Mouse (Mus musculus) kidney, embryonic 15.5 days (tissue): ENCODE measurements at regions not wholly inside any gene's neighbourhood (a gene's known extent, or its start where the extent isn't known, plus 50 kb on each side); places are given as distances from the start of the nearest gene placed in this dataset.
A peak's percentile ranks its signal among the peaks of the same experiment; 100 is the strongest.

ENCODE experiments used
- ATAC-seq: fragments of 200-750 bp; cut with Nextera tagmentation; replicated peaks from 2 replicates; pipeline ENCODE4 v1.8.0; 2017; ENCODE audit warnings: moderate TSS enrichment; ENCODE audit not compliant: low FRiP score
- H3K27ac ChIP-seq: fragments of 300-500 bp; sonication (generic); 2 replicates; pipeline ENCODE4 v1.5.1; 2015; ENCODE audit warnings: mild to moderate bottlenecking, inconsistent platforms
- H3K27me3 ChIP-seq: fragments of 300-500 bp; sonication (generic); 2 replicates; pipeline ENCODE4 v1.6.1; 2015; ENCODE audit warnings: inconsistent platforms
- H3K36me3 ChIP-seq: fragments of 300-500 bp; sonication (generic); 2 replicates; pipeline ENCODE4 v1.6.1; 2015; ENCODE audit warnings: inconsistent platforms
- H3K4me1 ChIP-seq: fragments of 300-500 bp; sonication (generic); 2 replicates; pipeline ENCODE4 v1.6.1; 2015; ENCODE audit warnings: inconsistent platforms
- H3K4me2 ChIP-seq: fragments of 300-500 bp; sonication (generic); 2 replicates; pipeline ENCODE4 v1.6.1; 2015; ENCODE audit warnings: moderate library complexity, mild to moderate bottlenecking, inconsistent platforms
- H3K4me3 ChIP-seq: fragments of 300-500 bp; sonication (generic); replicated peaks from 2 replicates; pipeline ENCODE4 v1.5.1; 2015; ENCODE audit warnings: mild to moderate bottlenecking, inconsistent platforms
- H3K9ac ChIP-seq: fragments of 300-500 bp; sonication (generic); 2 replicates; pipeline ENCODE4 v1.6.1; 2015; ENCODE audit warnings: mild to moderate bottlenecking, inconsistent platforms
- H3K9me3 ChIP-seq: fragments of 300-500 bp; sonication (generic); replicated peaks from 2 replicates; pipeline ENCODE4 v1.6.1; 2016; ENCODE audit warnings: inconsistent platforms
- WGBS: fragments of 180-500 bp; shearing (Covaris S2); methylation state at CpG from one replicate; pipeline ENCODE4 v1.1.7; 2015; ENCODE audit warnings: mixed read lengths; 5-methylcytosine and 5-hydroxymethylcytosine counted together

DNA sequence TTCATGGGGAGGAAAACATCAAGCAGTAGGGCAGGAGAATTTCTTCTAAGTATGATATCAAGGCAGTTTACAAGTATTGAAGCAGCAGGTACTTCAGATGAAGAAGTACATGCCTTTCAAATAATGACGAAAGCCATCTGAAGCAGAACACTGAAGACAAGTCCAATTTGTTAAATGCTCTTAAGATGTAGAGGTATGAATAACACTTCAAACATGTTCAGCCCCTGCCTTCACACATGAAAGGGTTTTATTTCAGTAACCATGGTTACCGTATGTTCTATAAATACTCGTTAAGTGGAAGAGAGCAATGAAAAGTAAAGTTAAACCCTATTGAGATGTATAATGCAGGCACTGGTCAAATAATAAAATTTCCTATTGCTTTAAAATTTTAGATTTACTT is 101.8 kb downstream of the Mospd2 start:
- Histone ChIP-seq H3K27me3 (peaks cover 15% of the 10 kb centered on the region), H3K36me3 (no peaks in the 10 kb centered on the region), H3K9me3 (no peaks in the 10 kb centered on the region), H3K4me3 (no peak overlapping the region), H3K4me1 (no peaks in the 10 kb centered on the region), H3K9ac (no peak overlapping the region), H3K27ac (no peak overlapping the region), H3K4me2 (no peak overlapping the region)
- ATAC-seq: no peak
- 65% methylated on average over 3 of the region's 3 CpGs for WGBS

- ATAC-seq: no peak
Observed at GRCm38 (mm10) chrX:164840393-164840792, 139.8 kb downstream of the Mospd2 start.

DNA sequence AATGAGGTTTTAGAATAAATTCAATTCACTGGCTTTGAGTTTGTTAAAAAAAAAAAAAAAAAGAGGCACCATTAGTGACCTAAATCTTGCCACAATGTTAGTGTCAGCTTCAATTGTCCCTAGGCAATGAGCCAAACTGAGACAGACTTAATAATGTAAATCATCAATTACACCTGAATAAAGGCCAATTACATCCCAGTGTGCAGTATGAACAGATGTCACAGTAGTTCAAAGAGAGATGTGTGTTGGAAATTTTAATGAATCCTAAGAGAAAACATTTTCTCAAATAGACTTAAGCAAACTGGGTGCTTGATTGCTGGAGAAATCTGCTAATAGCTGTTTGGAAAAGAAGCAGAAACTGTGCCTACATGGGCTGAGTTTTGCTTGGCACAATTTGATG is 159.3 kb downstream of the Mospd2 start:
- no peaks in the 10 kb centered on the region for H3K27me3 ChIP-seq
- no peak overlapping the region for H3K27ac ChIP-seq
- no peaks in the 10 kb centered on the region for H3K9me3 ChIP-seq
- H3K36me3 ChIP-seq: no peaks in the 10 kb centered on the region
- no peak overlapping the region for H3K4me2 ChIP-seq
- no peak overlapping the region for H3K4me3 ChIP-seq
- no peaks in the 10 kb centered on the region for H3K4me1 ChIP-seq
- ATAC-seq: no peak
- H3K9ac ChIP-seq: no peak overlapping the region

More at GRCm38 (mm10) chrX:164840393-164840792, 139.8 kb downstream of the Mospd2 start:
- Histone ChIP-seq H3K9ac (no peak overlapping the region), H3K4me1 (no peaks in the 10 kb centered on the region), H3K27me3 (peaks cover 24% of the 10 kb centered on the region), H3K4me2 (no peak overlapping the region), H3K27ac (no peak overlapping the region), H3K36me3 (no peaks in the 10 kb centered on the region), H3K4me3 (no peak overlapping the region), H3K9me3 (no peaks in the 10 kb centered on the region)
- WGBS: 90% methylated on average over 6 of the region's 6 CpGs

DNA sequence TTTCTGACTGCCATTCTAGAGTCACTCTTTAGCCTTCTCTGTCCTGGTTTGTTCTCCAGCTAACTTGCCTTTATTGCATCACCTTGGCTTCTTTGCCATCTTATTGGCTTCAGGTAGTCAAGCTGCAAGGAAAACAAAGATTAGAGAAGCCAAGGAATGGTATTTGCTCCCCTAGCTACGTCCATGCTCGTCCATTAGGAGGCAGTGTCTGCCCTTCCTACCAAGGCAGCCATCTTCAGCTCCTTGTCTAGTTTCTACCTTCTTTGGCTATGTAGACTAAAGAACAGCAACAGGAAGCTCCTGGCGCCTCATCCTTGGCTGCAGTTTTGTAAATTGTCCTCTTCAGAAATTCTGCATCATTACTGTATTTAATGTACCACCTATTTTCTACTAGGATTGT is 192.9 kb downstream of the Mospd2 start:
- WGBS: 55% methylated on average over 3 of the region's 3 CpGs
- no peak for ATAC-seq

GRCm38 (mm10) chrX:164764919-164765318 is 215.3 kb downstream of the Mospd2 start:
- ATAC-seq: no peak
- no peak overlapping the region for H3K9ac ChIP-seq
- no peak overlapping the region for H3K4me2 ChIP-seq
- H3K9me3 ChIP-seq: no peaks in the 10 kb centered on the region
- H3K36me3 ChIP-seq: no peaks in the 10 kb centered on the region
- no peak overlapping the region for H3K4me3 ChIP-seq
- no peaks in the 10 kb centered on the region for H3K4me1 ChIP-seq
- WGBS: 86% methylated on average over 4 of the region's 4 CpGs
- H3K27me3 ChIP-seq: peaks cover 9% of the 10 kb centered on the region
- no peak overlapping the region for H3K27ac ChIP-seq

More for the DNA sequence above, 192.9 kb downstream of the Mospd2 start:
- no peaks in the 10 kb centered on the region for H3K36me3 ChIP-seq
- 0 out of 2 replicates have a peak, but pooled peaks cover 4% of the 10 kb centered on the region for H3K27me3 ChIP-seq
- H3K9me3 ChIP-seq: no peaks in the 10 kb centered on the region
- no peak overlapping the region for H3K27ac ChIP-seq
- H3K4me2 ChIP-seq: no peak overlapping the region
- no peak overlapping the region for H3K9ac ChIP-seq
- no peak overlapping the region for H3K4me3 ChIP-seq
- no peaks in the 10 kb centered on the region for H3K4me1 ChIP-seq

DNA sequence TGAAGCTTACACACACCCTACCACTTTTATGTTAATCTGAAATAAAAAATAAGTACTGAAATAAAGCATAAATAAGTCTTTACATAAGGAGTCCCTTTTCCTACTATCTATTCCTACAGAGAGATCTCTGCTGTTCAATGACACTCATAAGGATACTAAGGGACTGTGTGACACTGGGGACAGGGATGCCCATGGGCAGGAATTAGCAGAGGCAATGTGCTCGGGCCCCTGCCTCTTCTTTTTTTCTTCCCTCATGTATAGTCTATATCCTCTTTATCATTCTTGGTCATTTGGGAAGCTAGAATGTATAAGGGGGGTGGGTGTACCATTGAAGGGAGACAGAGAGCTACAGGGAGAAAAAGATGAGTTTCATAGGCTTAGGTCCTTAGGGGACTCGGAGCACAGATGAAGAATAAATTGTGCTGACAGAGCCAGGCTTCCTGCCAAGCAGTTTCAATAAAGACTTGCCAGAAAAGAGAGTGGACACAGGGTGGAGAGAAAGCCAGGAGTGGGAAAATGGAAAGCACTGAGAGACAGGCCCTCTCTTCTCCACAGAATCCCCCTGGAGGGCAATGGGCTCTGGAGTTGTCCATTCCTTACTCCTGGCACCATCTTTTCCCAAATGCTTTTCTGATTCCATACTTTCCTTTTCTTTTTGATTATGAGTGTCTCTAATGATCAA is 216.3 kb downstream of the Mospd2 start:
- no peaks in the 10 kb centered on the region for H3K9me3 ChIP-seq
- H3K27ac ChIP-seq: no peak overlapping the region
- no peaks in the 10 kb centered on the region for H3K36me3 ChIP-seq
- H3K4me3 ChIP-seq: no peak overlapping the region
- ATAC-seq: peak; percentile 79
- H3K4me1 ChIP-seq: no peaks in the 10 kb centered on the region
- H3K9ac ChIP-seq: no peak overlapping the region
- 55% methylated on average over 2 of the region's 2 CpGs for WGBS
- H3K4me2 ChIP-seq: no peak overlapping the region
- H3K27me3 ChIP-seq: peaks cover 9% of the 10 kb centered on the region

- Histone ChIP-seq H3K4me1 (no peaks in the 10 kb centered on the region), H3K9ac (no peak overlapping the region), H3K4me3 (no peak overlapping the region), H3K9me3 (no peaks in the 10 kb centered on the region), H3K27me3 (peaks cover 12% of the 10 kb centered on the region; the same call in 1 of the 2 replicates), H3K4me2 (no peak overlapping the region), H3K27ac (no peak overlapping the region), H3K36me3 (no peaks in the 10 kb centered on the region)
- 38% methylated on average over 1 of the region's 1 CpGs for WGBS
- ATAC-seq: no peak
Observed at GRCm38 (mm10) chrX:164745552-164746217, 234.5 kb downstream of the Mospd2 start.
